Mouse (Mus musculus) ES-E14 (cell line): ENCODE data around the gene Slc22a4. TPM values are rescaled to one million over a fixed set of nuclear protein-coding genes. Genes with fewer than 3 reads are reported as not detected.

Experiments used
- DNase-seq: peaks from one replicate; pipeline ENCODE4 v3.0.0-alpha.2; 2013; ENCODE audit warnings: low read depth, low spot score
- H3K27ac ChIP-seq: 2 replicates; pipeline ENCODE4 v1.5.1; 2012; ENCODE audit warnings: low read depth, mild to moderate bottlenecking, low read length, moderate library complexity, mixed read lengths; ENCODE audit not compliant: poor library complexity, insufficient read depth, severe bottlenecking
- H3K36me3 ChIP-seq: 2 replicates; pipeline ENCODE4 v1.6.1; 2012; ENCODE audit warnings: mild to moderate bottlenecking, low read length, moderate library complexity, mixed read lengths; ENCODE audit not compliant: control insufficient read depth, poor library complexity, insufficient read depth, severe bottlenecking
- H3K4me1 ChIP-seq, 2 experiments: fragments of 150-350 bp in 1 of 2; sonication (generic) in 1 of 2; 2 replicates each; pipeline ENCODE4 v1.6.1; 2012; ENCODE audit warnings: low read length in 2 of 2, mild to moderate bottlenecking in 1 of 2, mixed read lengths in 1 of 2; ENCODE audit not compliant: control insufficient read depth in 2 of 2, insufficient read depth in 2 of 2, poor library complexity in 1 of 2
- H3K4me3 ChIP-seq, 2 experiments: fragments of 150-350 bp in 1 of 2; sonication (generic) in 1 of 2; 2 replicates each; pipeline ENCODE4 v1.5.1; 2012; ENCODE audit warnings: low read length in 2 of 2, low read depth in 1 of 2, mild to moderate bottlenecking in 1 of 2, mixed read lengths in 1 of 2; ENCODE audit not compliant: insufficient read depth in 1 of 2, poor library complexity in 1 of 2, severe bottlenecking in 1 of 2
- H3K9ac ChIP-seq: 2 replicates; pipeline ENCODE4 v1.6.1; 2012; ENCODE audit warnings: low read depth, mild to moderate bottlenecking, low read length, mixed read lengths; ENCODE audit not compliant: poor library complexity, insufficient read depth, severe bottlenecking
- H3K9me3 ChIP-seq: fragments of 150-350 bp; sonication (generic); 2 replicates; pipeline ENCODE4 v1.6.1; 2012; ENCODE audit warnings: low read depth, mild to moderate bottlenecking, low read length; ENCODE audit not compliant: control insufficient read depth, insufficient read depth
- CHD2 ChIP-seq: IDR thresholded peaks from 2 replicates; pipeline ENCODE4 v1.6.1; 2014; ENCODE audit warnings: mild to moderate bottlenecking, low read depth, low read length, inconsistent platforms
- HCFC1 ChIP-seq: IDR thresholded peaks from 2 replicates; pipeline ENCODE4 v1.6.1; 2012; ENCODE audit warnings: low read length, inconsistent platforms, borderline replicate concordance; ENCODE audit not compliant: insufficient read depth
- MAFK ChIP-seq: IDR thresholded peaks from 2 replicates; pipeline ENCODE4 v1.6.1; 2014; ENCODE audit warnings: mild to moderate bottlenecking, low read depth, low read length, inconsistent platforms; ENCODE audit not compliant: insufficient read depth
- ZC3H11A ChIP-seq: IDR thresholded peaks from 2 replicates; pipeline ENCODE4 v1.6.1; 2012; ENCODE audit warnings: low read depth, mild to moderate bottlenecking, inconsistent platforms, low read length, borderline replicate concordance
- ZNF384 ChIP-seq: IDR thresholded peaks from 2 replicates; pipeline ENCODE4 v1.6.1; 2012; ENCODE audit warnings: low read depth, low read length, inconsistent platforms
- in situ Hi-C, 2 experiments: fragments of 600-800 bp; cut with MboI; formaldehyde crosslinking; loops; one replicate each; pipeline ENCODE4 v1.15.1; 2025; ENCODE audit warnings: low sequenced_read_pairs in 2 of 2, inconsistent platforms in 1 of 2; ENCODE audit not compliant: unreplicated experiment in 2 of 2
- total RNA-seq: library from RNA; depleted of rRNA; stranded (reverse); fragments of 300-350 nt; gene quantifications from 2 replicates; pipeline ENCODE4 v1.2.3, GENCODE M21; 2012; rRNA removed

Gene Slc22a4
- total RNA-seq = 0.27 TPM in 1 of 2 replicates, not detected in the other

DNA sequence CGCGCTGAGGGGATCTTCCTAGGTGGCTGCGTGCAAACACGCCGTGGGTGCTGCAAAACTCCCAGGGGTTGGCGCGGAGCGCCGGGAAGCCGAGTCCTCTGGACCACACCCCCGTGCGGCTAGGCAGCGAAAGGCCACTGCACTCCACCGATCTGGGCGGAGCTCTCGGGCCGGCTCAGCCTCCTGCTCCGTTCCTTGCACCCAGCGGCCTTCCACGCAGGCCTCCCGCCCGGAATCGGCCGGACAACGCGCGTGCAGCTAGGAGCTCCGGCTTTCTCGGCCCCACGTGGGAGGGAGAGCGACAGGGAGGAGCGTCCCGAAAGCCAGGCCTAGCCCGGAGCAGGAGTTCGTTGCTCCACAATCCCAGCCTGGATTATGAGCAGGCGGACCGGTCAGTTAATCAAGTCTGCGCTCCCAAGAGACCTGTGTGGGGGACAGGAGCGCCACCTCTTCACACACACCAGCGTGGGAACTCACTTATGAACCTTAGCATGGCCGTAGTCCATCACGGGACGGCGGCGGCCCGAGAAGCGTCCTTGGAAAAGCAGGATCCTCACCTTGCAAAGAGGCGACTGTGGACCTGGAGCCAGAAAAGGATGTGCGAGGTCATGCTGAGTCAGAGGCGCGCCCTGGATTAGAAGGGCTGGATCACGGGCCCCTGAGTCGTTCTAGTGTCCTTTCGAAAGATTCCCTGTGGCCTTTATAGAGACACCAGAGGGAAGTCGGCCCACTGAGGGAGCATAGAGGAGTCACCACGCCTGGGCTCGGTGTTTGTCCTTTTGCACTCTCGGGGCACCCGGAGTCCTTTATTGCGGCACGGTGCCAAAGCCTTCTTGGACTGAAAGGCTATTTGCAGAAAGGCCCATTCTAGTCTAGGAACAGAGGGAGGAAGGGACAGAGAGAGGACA lies at the start of gene Slc22a4:
Gene Slc22a4, minus strand, starts transcription at position 47 of the 908 bp plus-strand sequence.
- no peak within 1 kb of the TSS for H3K27ac ChIP-seq
- no peaks in the 10 kb centered on the region for H3K36me3 ChIP-seq
- TF ChIP-seq ZNF384 (no peak), MAFK (peak; percentile 45; the same call in 1 of the 2 replicates)
- peak within 1 kb of the TSS; percentile 39 for H3K9ac ChIP-seq
- in situ Hi-C loops = no loop called here
- H3K4me3 ChIP-seq = peak within 1 kb of the TSS; percentile 45 to 57
- DNase-seq = peak; percentile 16
- no peaks in the 10 kb centered on the region for H3K9me3 ChIP-seq
- no peaks in the 10 kb centered on the region for H3K4me1 ChIP-seq

DNA sequence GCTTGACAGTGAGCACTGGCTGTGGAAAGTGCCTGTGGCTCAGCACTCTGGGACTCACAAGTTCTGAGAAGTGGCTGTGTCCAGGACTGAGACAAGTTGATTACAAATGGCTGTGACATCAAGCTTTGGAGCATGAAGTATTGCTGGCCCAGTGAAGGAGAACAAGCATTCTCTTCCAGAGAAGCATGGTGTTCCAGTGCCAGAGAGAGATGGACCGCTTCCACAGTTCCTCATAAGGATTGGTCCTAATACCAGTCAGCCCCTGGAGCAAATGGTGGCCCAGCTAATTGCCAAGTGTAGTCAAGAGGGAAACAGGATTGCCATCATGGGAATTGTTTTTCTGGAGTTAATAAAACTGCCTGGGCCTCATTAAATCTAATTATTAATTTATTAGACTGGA lies 48.2 kb upstream of the Slc22a4 start:
- TF ChIP-seq CHD2 = no peak
- no peak for TF ChIP-seq ZC3H11A
- no peak for TF ChIP-seq ZNF384
- no peak for TF ChIP-seq MAFK
- TF ChIP-seq HCFC1 = no peak
- no peak overlapping the region for H3K4me3 ChIP-seq
- H3K4me1 ChIP-seq = peaks cover 2 to 19% of the 10 kb centered on the region in 2 experiments; a peak in 3 of 4 replicates
- in situ Hi-C loops = no loop called here
- no peaks in the 10 kb centered on the region for H3K36me3 ChIP-seq
- no peak overlapping the region for H3K27ac ChIP-seq
- DNase-seq = no peak
- H3K9me3 ChIP-seq = no peaks in the 10 kb centered on the region
- no peak overlapping the region for H3K9ac ChIP-seq

- peaks cover 2 to 19% of the 10 kb centered on the region in 2 experiments; a peak in 3 of 4 replicates for H3K4me1 ChIP-seq
- no peak overlapping the region for H3K27ac ChIP-seq
- in situ Hi-C loops = no loop called here
- no peak for DNase-seq
- H3K9ac ChIP-seq = no peak overlapping the region
- no peaks in the 10 kb centered on the region for H3K9me3 ChIP-seq
- H3K4me3 ChIP-seq = no peak overlapping the region
- TF ChIP-seq MAFK (no peak), ZC3H11A (no peak), HCFC1 (no peak), CHD2 (no peak), ZNF384 (no peak)
- no peaks in the 10 kb centered on the region for H3K36me3 ChIP-seq
Observed at GRCm38 (mm10) chr11:54075353-54075752, 47.5 kb upstream of the Slc22a4 start.

- in situ Hi-C loops = no loop called here
- H3K27ac ChIP-seq = no peak overlapping the region
Observed at GRCm38 (mm10) chr11:54073291-54073690, 45.4 kb upstream of the Slc22a4 start.

More at GRCm38 (mm10) chr11:54073291-54073690, 45.4 kb upstream of the Slc22a4 start:
- peak; percentile 86 for DNase-seq
- Histone ChIP-seq H3K4me1 (peaks cover 2 to 22% of the 10 kb centered on the region in 2 experiments; a peak in 3 of 4 replicates), H3K9me3 (no peaks in the 10 kb centered on the region), H3K9ac (no peak overlapping the region), H3K4me3 (no peak overlapping the region), H3K36me3 (no peaks in the 10 kb centered on the region)
- TF ChIP-seq MAFK (no peak), ZNF384 (no peak), ZC3H11A (no peak), HCFC1 (no peak), CHD2 (no peak)
